Mouse (Mus musculus): ENCODE measurements around the gene Tnnt1. TPM values are rescaled to one million over a fixed set of nuclear protein-coding genes. Genes with fewer than 3 reads are reported as not detected.

Gene Tnnt1
- polyA plus RNA-seq, 1 experiment = 6.7 TPM

GRCm38 (mm10) chr7:4464194-4464824 lies 51.9 kb downstream of the Tnnt1 start:
- Histone ChIP-seq H3K4me1 (ENCODE audit: control insufficient read depth, insufficient read depth, low read length) (no peaks in the 10 kb centered on the region; the same call in none of the 2 replicates), H3K27me3 (ENCODE audit: control insufficient read depth, insufficient read depth, low read length) (no peaks in the 10 kb centered on the region), H3K27ac (ENCODE audit: insufficient read depth, low read length) (no peak overlapping the region), H3K4me3 (replicated peaks; ENCODE audit: insufficient read depth, low read depth, low read length) (no peak overlapping the region)
- TF ChIP-seq POLR2A (IDR thresholded peaks at IDR 0.05; ENCODE audit: borderline replicate concordance, insufficient read depth, low read length) (no peak), CTCF (IDR thresholded peaks at IDR 0.05; ENCODE audit: borderline replicate concordance, insufficient read depth, low read depth, low read length) (no peak)
- WGBS = 13% methylated on average over 12 of the region's 12 CpGs
- DNase-seq = no peak

GRCm38 (mm10) chr7:4460576-4461434 lies 55.4 kb downstream of the Tnnt1 start, which contains the start of gene Eps8l1:
Gene Eps8l1, plus strand, starts transcription at chr7:4460674.
- H3K27me3 ChIP-seq (ENCODE audit: control insufficient read depth, insufficient read depth, low read length) = no peaks in the 10 kb centered on the region
- H3K27ac ChIP-seq (ENCODE audit: insufficient read depth, low read length) = peak within 1 kb of the TSS; percentile 58
- no peak for DNase-seq
- TF ChIP-seq POLR2A (IDR thresholded peaks at IDR 0.05; ENCODE audit: borderline replicate concordance, insufficient read depth, low read length) (no peak), CTCF (IDR thresholded peaks at IDR 0.05; ENCODE audit: borderline replicate concordance, insufficient read depth, low read depth, low read length) (no peak)
- no peaks in the 10 kb centered on the region; the same call in 1 of the 2 replicates for H3K4me1 ChIP-seq (ENCODE audit: control insufficient read depth, insufficient read depth, low read length)
- 57% methylated on average over 13 of the region's 16 CpGs for WGBS
- peak within 1 kb of the TSS; percentile 63 for H3K4me3 ChIP-seq (replicated peaks; ENCODE audit: insufficient read depth, low read depth, low read length)

Other genes starting within 250 kb of the Tnnt1 start
- 0.07 TPM in 1 of 2 replicates, not detected in the other for gene Ncr1, start 178.7 kb downstream of the Tnnt1 start, polyA plus RNA-seq (2012; rRNA removed)
- not detected in 2 replicates for gene Gp6, start 118.6 kb downstream of the Tnnt1 start, polyA plus RNA-seq (2012; rRNA removed)
- gene Rdh13, start 70.7 kb downstream of the Tnnt1 start, polyA plus RNA-seq (2012; rRNA removed) = 32.7 and 33.0 TPM in 2 replicates
- gene Eps8l1, start 55.7 kb downstream of the Tnnt1 start, polyA plus RNA-seq (2012; rRNA removed) = 10.6 and 20.6 TPM in 2 replicates
- 111 and 120 TPM in 2 replicates for gene Ppp1r12c, start 14.7 kb downstream of the Tnnt1 start, polyA plus RNA-seq (2012; rRNA removed)
- gene Tnni3, start 7.8 kb upstream of the Tnnt1 start, polyA plus RNA-seq (2012; rRNA removed) = 5.4 and 9.5 TPM in 2 replicates
- 1.1 and 1.4 TPM in 2 replicates for gene Dnaaf3, start 16.1 kb upstream of the Tnnt1 start, polyA plus RNA-seq (2012; rRNA removed)
- gene Syt5, start 31.2 kb upstream of the Tnnt1 start, polyA plus RNA-seq (2012; rRNA removed) = 16.9 and 19.0 TPM in 2 replicates
- 1.4 TPM in 2 replicates for gene Ptprh, start 87.7 kb upstream of the Tnnt1 start, polyA plus RNA-seq (2012; rRNA removed)
- gene Tmem86b, start 115.0 kb upstream of the Tnnt1 start, polyA plus RNA-seq (2012; rRNA removed) = 45.2 and 47.9 TPM in 2 replicates
- 130 and 136 TPM in 2 replicates for gene Ppp6r1, start 142.6 kb upstream of the Tnnt1 start, polyA plus RNA-seq (2012; rRNA removed)
- gene Hspbp1, start 168.7 kb upstream of the Tnnt1 start, polyA plus RNA-seq (2012; rRNA removed) = 94.5 and 96.8 TPM in 2 replicates
- gene Brsk1, start 174.2 kb upstream of the Tnnt1 start, polyA plus RNA-seq (2012; rRNA removed) = 177 and 182 TPM in 2 replicates
- gene Tmem150b, start 208.9 kb upstream of the Tnnt1 start, polyA plus RNA-seq (2012; rRNA removed) = not detected in 2 replicates
- 81.5 and 89.6 TPM in 2 replicates for gene Kmt5c, start 223.7 kb upstream of the Tnnt1 start, polyA plus RNA-seq (2012; rRNA removed)
- gene Cox6b2, start 236.7 kb upstream of the Tnnt1 start, polyA plus RNA-seq (2012; rRNA removed) = 41.9 and 44.4 TPM in 2 replicates